31 mouse cellular contexts compared by ENCODE assay signal in genomic region chr1:172704769-172705168, GRCm38 (mm10). TPM values are rescaled to one million over a fixed set of nuclear protein-coding genes. Genes with fewer than 3 reads are reported as not detected.
DNase-seq lines count a peak whose midpoint lies in the region; ATAC-seq lines count a peak whose summit lies in the region.
"Had no signal": no experiment of that assay in that cellular context is flagged by ENCODE, and none has a peak within 500 bp of the region (broad histone marks: within the 10 kb centered on the region; RNA-seq: fewer than 3 reads in every experiment).

No protein-coding gene starts in this region.

- no peak overlapping the region for H3K4me2 ChIP-seq in kidney, embryonic 14.5 days (replicated peaks; ENCODE audit: low read depth, low read length)
- no peak overlapping the region for H3K4me2 ChIP-seq in neural tube, embryonic 11.5 days (ENCODE audit: low read depth)
- H3K4me2 ChIP-seq in neural tube, embryonic 12.5 days (replicated peaks): no peak overlapping the region
- H3K4me2 ChIP-seq in midbrain, embryonic 13.5 days (replicated peaks): no peak overlapping the region
- H3K4me2 ChIP-seq: forebrain, embryonic 13.5 days; heart, embryonic 12.5 days; heart, embryonic 15.5 days; hindbrain, embryonic 13.5 days had no signal

- ATAC-seq in kidney, embryonic 14.5 days (ENCODE audit: low FRiP score, low TSS enrichment): 0 out of 2 replicates have a peak, but pooled peaks have one; percentile 62
- peak; percentile 51; the same call in 1 of the 2 replicates for ATAC-seq in neural tube, embryonic 11.5 days (ENCODE audit: insufficient read depth, low FRiP score, low TSS enrichment)
- ATAC-seq in neural tube, embryonic 12.5 days (ENCODE audit: low FRiP score, low read depth): 0 out of 2 replicates have a peak, but pooled peaks have one; percentile 31
- ATAC-seq in midbrain, embryonic 13.5 days: no peak
- ATAC-seq: CD4-positive, CD25-positive, alpha-beta regulatory T cell, adult 4 months; forebrain, embryonic 13.5 days; forebrain, embryonic 16.5 days; hindbrain, embryonic 16.5 days had no signal

- H3K27ac ChIP-seq in kidney, embryonic 14.5 days (ENCODE audit: low read depth, low read length): no peak overlapping the region
- H3K27ac ChIP-seq in neural tube, embryonic 11.5 days (ENCODE audit: low read depth, low read length): no peak overlapping the region
- H3K27ac ChIP-seq in neural tube, embryonic 12.5 days: no peak overlapping the region
- H3K27ac ChIP-seq in midbrain, embryonic 13.5 days: no peak overlapping the region
- H3K27ac ChIP-seq: forebrain, embryonic 10.5 days; forebrain, embryonic 13.5 days; gastrocnemius, adult 2 months; heart, embryonic 15.5 days; hindbrain, embryonic 10.5 days; hindbrain, embryonic 13.5 days had no signal

- H3K4me3 ChIP-seq in kidney, embryonic 14.5 days (ENCODE audit: low read length): no peak overlapping the region
- no peak overlapping the region for H3K4me3 ChIP-seq in neural tube, embryonic 11.5 days (ENCODE audit: low read depth, low read length)
- H3K4me3 ChIP-seq in neural tube, embryonic 12.5 days: no peak overlapping the region
- H3K4me3 ChIP-seq in midbrain, embryonic 13.5 days (replicated peaks): no peak overlapping the region
- H3K4me3 ChIP-seq: forebrain, embryonic 10.5 days; forebrain, embryonic 13.5 days; gastrocnemius, adult 2 months; heart, embryonic 12.5 days; heart, embryonic 15.5 days; hindbrain, embryonic 10.5 days; hindbrain, embryonic 13.5 days had no signal

- no peaks in the 10 kb centered on the region for H3K36me3 ChIP-seq in kidney, embryonic 14.5 days (ENCODE audit: control insufficient read depth, insufficient read depth, low read length)
- no peaks in the 10 kb centered on the region for H3K36me3 ChIP-seq in neural tube, embryonic 11.5 days (ENCODE audit: control insufficient read depth, insufficient read depth, low read length)
- no peaks in the 10 kb centered on the region for H3K36me3 ChIP-seq in neural tube, embryonic 12.5 days
- no peaks in the 10 kb centered on the region for H3K36me3 ChIP-seq in midbrain, embryonic 13.5 days
- H3K36me3 ChIP-seq: forebrain, embryonic 10.5 days; heart, embryonic 12.5 days; heart, embryonic 15.5 days; hindbrain, embryonic 10.5 days; hindbrain, embryonic 13.5 days had no signal

- no peaks in the 10 kb centered on the region for H3K4me1 ChIP-seq in kidney, embryonic 14.5 days (ENCODE audit: control insufficient read depth, insufficient read depth, low read length)
- H3K4me1 ChIP-seq in neural tube, embryonic 11.5 days (ENCODE audit: control insufficient read depth, insufficient read depth, low read length): no peaks in the 10 kb centered on the region
- H3K4me1 ChIP-seq in neural tube, embryonic 12.5 days: no peaks in the 10 kb centered on the region
- H3K4me1 ChIP-seq in midbrain, embryonic 13.5 days (replicated peaks): no peaks in the 10 kb centered on the region
- H3K4me1 ChIP-seq: forebrain, embryonic 10.5 days; forebrain, embryonic 13.5 days; heart, embryonic 12.5 days; heart, embryonic 15.5 days; hindbrain, embryonic 10.5 days; hindbrain, embryonic 13.5 days had no signal

- no peak overlapping the region for H3K9ac ChIP-seq in kidney, embryonic 14.5 days (ENCODE audit: low read depth, low read length)
- H3K9ac ChIP-seq in neural tube, embryonic 11.5 days (ENCODE audit: low read length): no peak overlapping the region
- H3K9ac ChIP-seq in neural tube, embryonic 12.5 days: no peak overlapping the region
- H3K9ac ChIP-seq in midbrain, embryonic 13.5 days (replicated peaks): no peak overlapping the region
- H3K9ac ChIP-seq: forebrain, embryonic 13.5 days; heart, embryonic 12.5 days; heart, embryonic 15.5 days; hindbrain, embryonic 13.5 days had no signal

- 14% methylated on average over 4 of the region's 4 CpGs for WGBS in kidney, embryonic 14.5 days
- 22% methylated on average over 4 of the region's 4 CpGs for WGBS in neural tube, embryonic 11.5 days
- WGBS in neural tube, embryonic 12.5 days: 15% methylated on average over 4 of the region's 4 CpGs
- 77% methylated on average over 4 of the region's 4 CpGs for WGBS in midbrain, embryonic 13.5 days

- no peak for DNase-seq in kidney, adult 11 months
- DNase-seq in neural tube, embryonic 11.5 days (ENCODE audit: low spot score): peak; percentile 22
- DNase-seq in neural tube, embryonic 10.5 days (ENCODE audit: extremely low spot score, low spot score): no peak
- no peak for DNase-seq in frontal cortex, postnatal 10 days (ENCODE audit: low spot score in 2 of 2)
- DNase-seq: adrenal gland, adult 2 months; adrenal gland, postnatal 25 days; cerebellum, adult 11-12 months; cerebellum, adult 8-10 months; cerebellum, postnatal 10 days; cerebellum, postnatal 36 days; gastrocnemius, adult 2 months; gastrocnemius, postnatal 25 days; heart, adult 18-20 months; heart, postnatal 10 days; heart, postnatal 36 days had no signal

- no peaks in the 10 kb centered on the region for H3K9me3 ChIP-seq in kidney, embryonic 14.5 days (ENCODE audit: control insufficient read depth, low read length)
- no peaks in the 10 kb centered on the region for H3K9me3 ChIP-seq in neural tube, embryonic 11.5 days (ENCODE audit: control insufficient read depth, low read length)
- no peaks in the 10 kb centered on the region for H3K9me3 ChIP-seq in neural tube, embryonic 12.5 days
- peaks cover 2% of the 10 kb centered on the region; the same call in 1 of the 2 replicates for H3K9me3 ChIP-seq in midbrain, embryonic 13.5 days
- H3K9me3 ChIP-seq: forebrain, embryonic 10.5 days; forebrain, embryonic 13.5 days; heart, embryonic 12.5 days; heart, embryonic 15.5 days; hindbrain, embryonic 10.5 days; hindbrain, embryonic 13.5 days had no signal

- H3K27me3 ChIP-seq in kidney, embryonic 14.5 days (ENCODE audit: control insufficient read depth, insufficient read depth, low read length): no peaks in the 10 kb centered on the region
- no peaks in the 10 kb centered on the region for H3K27me3 ChIP-seq in neural tube, embryonic 11.5 days (ENCODE audit: control insufficient read depth, insufficient read depth, low read length)
- no peaks in the 10 kb centered on the region for H3K27me3 ChIP-seq in neural tube, embryonic 12.5 days (replicated peaks)
- no peaks in the 10 kb centered on the region for H3K27me3 ChIP-seq in midbrain, embryonic 13.5 days
- H3K27me3 ChIP-seq: forebrain, embryonic 13.5 days; heart, embryonic 15.5 days; hindbrain, embryonic 13.5 days had no signal

RNA-seq across cellular contexts. Expression of gene Crp, which starts 6.9 kb away (rescaled TPM):
- 0.30 and 0.73 TPM in 2 replicates for polyA plus RNA-seq in kidney, embryonic 14.5 days (2014; fragmentation: Nextera tagmentation; extraction: Ambion mirVana)
- polyA plus RNA-seq in neural tube, embryonic 11.5 days (2014; fragmentation: Nextera tagmentation; extraction: Ambion mirVana): 3.8 and 4.0 TPM in 2 replicates
- 1.7 and 1.8 TPM in 2 replicates for polyA plus RNA-seq in neural tube, embryonic 12.5 days (2016; fragmentation: Nextera tagmentation; extraction: Ambion mirVana)
- polyA plus RNA-seq in midbrain, embryonic 13.5 days (2015; fragmentation: Nextera tagmentation; extraction: Ambion mirVana): not detected in 2 replicates
- polyA plus RNA-seq: adrenal gland, adult 2 months; C2C12; CD4-positive, CD25-positive, alpha-beta regulatory T cell, adult 4 months; cortical plate, adult 2 months; embryonic facial prominence, embryonic 11.5 days; embryonic facial prominence, embryonic 14.5 days; forebrain, embryonic 10.5 days; forebrain, embryonic 13.5 days; forebrain, embryonic 16.5 days; heart, embryonic 15.5 days; hindbrain, embryonic 16.5 days had no signal
